Comparison of ENCODE assay signal across 9 mouse cellular contexts in genomic region chrX:74428146-74428825, GRCm38 (mm10). TPM values are rescaled to one million over a fixed set of nuclear protein-coding genes. Genes with fewer than 3 reads are reported as not detected.
DNase-seq lines count a peak whose midpoint lies in the region; ATAC-seq and TF ChIP-seq lines count a peak whose summit lies in the region.
"Had no signal": no experiment of that assay in that cellular context is flagged by ENCODE, and none has a peak within 500 bp of the region (broad histone marks: within the 10 kb centered on the region; RNA-seq: fewer than 3 reads in every experiment).

No protein-coding gene starts in this region.

- WGBS in cerebellum, adult 2 months = 10% methylated on average over 35 of the region's 35 CpGs
- 34% methylated on average over 35 of the region's 35 CpGs for WGBS in forebrain, postnatal 0 days
- 24% methylated on average over 35 of the region's 35 CpGs for WGBS in liver, postnatal 0 days (ENCODE audit: insufficient replicate concordance)

- peak overlapping the region; percentile 60 for H3K9ac ChIP-seq in forebrain, postnatal 0 days
- H3K9ac ChIP-seq in liver, postnatal 0 days (replicated peaks) = peak overlapping the region; percentile 67

- peak overlapping the region; percentile 86 for H3K4me3 ChIP-seq in cerebellum, adult 2 months (replicated peaks; ENCODE audit: insufficient read depth, low read depth, low read length)
- H3K4me3 ChIP-seq in forebrain, postnatal 0 days (ENCODE audit: low read depth, low read length) = peak overlapping the region; percentile 52
- peak overlapping the region; percentile 61 for H3K4me3 ChIP-seq in liver, postnatal 0 days (ENCODE audit: low read depth, low read length)

- no peak overlapping the region; the same call in 1 of the 2 replicates for H3K27ac ChIP-seq in cerebellum, adult 2 months (ENCODE audit: insufficient read depth, low read length)
- H3K27ac ChIP-seq in forebrain, postnatal 0 days (ENCODE audit: low read depth, low read length) = peak overlapping the region; percentile 82
- peak overlapping the region; percentile 44 for H3K27ac ChIP-seq in liver, postnatal 0 days (ENCODE audit: low read depth)

- no peaks in the 10 kb centered on the region for H3K36me3 ChIP-seq in forebrain, postnatal 0 days (ENCODE audit: insufficient read depth)
- H3K36me3 ChIP-seq in liver, postnatal 0 days (replicated peaks; ENCODE audit: insufficient read depth, low read length) = peaks cover 8% of the 10 kb centered on the region

- H3K4me2 ChIP-seq in forebrain, postnatal 0 days (ENCODE audit: low read depth) = peak overlapping the region; percentile 53
- peak overlapping the region; percentile 80 for H3K4me2 ChIP-seq in liver, postnatal 0 days (ENCODE audit: low read depth, low read length)

- no peak for TF ChIP-seq CTCF in cerebellum, adult 2 months (IDR thresholded peaks at IDR 0.05; ENCODE audit: borderline replicate concordance, insufficient read depth, low read depth, low read length)
- TF ChIP-seq CTCF in forebrain, postnatal 0 days (IDR thresholded peaks at IDR 0.05; ENCODE audit: low read depth) = no peak
- TF ChIP-seq CTCF in liver, postnatal 0 days (IDR thresholded peaks at IDR 0.05; ENCODE audit: low read depth) = no peak

- peak in 1 of 2 experiments; percentile 13 for DNase-seq in cerebellum, adult 2 months
- no peak for DNase-seq in cerebellum, adult 9-11 months
- DNase-seq in right cerebral cortex, postnatal 4 days = peak; percentile 11
- no peak for DNase-seq in right cerebral cortex, postnatal 36 days (ENCODE audit: low spot score in 2 of 2)
- no peak for DNase-seq in forebrain, postnatal 0 days
- no peak for DNase-seq in liver, postnatal 0 days
- no peak for DNase-seq in adrenal gland, postnatal 4 days (ENCODE audit: low spot score in 2 of 2)
- DNase-seq in adrenal gland, adult 2 months = no peak

- no peak for TF ChIP-seq EP300 in liver, postnatal 0 days (IDR thresholded peaks at IDR 0.05; ENCODE audit: low read depth)

- H3K9me3 ChIP-seq in forebrain, postnatal 0 days (ENCODE audit: low read length) = no peaks in the 10 kb centered on the region
- H3K9me3 ChIP-seq in liver, postnatal 0 days (ENCODE audit: low read length) = no peaks in the 10 kb centered on the region

- no peaks in the 10 kb centered on the region for H3K27me3 ChIP-seq in cerebellum, adult 2 months (ENCODE audit: control insufficient read depth, insufficient read depth, low read length)
- H3K27me3 ChIP-seq in forebrain, postnatal 0 days (ENCODE audit: insufficient read depth, low read length) = no peaks in the 10 kb centered on the region
- no peaks in the 10 kb centered on the region for H3K27me3 ChIP-seq in liver, postnatal 0 days (ENCODE audit: insufficient read depth, low read length)

- ATAC-seq in forebrain, postnatal 0 days = peak; percentile 26
- ATAC-seq in liver, postnatal 0 days = 0 out of 2 replicates have a peak, but pooled peaks have one; percentile 1

- H3K4me1 ChIP-seq in cerebellum, adult 2 months (ENCODE audit: control insufficient read depth, insufficient read depth, low read length) = peaks cover 3% of the 10 kb centered on the region; the same call in 1 of the 2 replicates
- H3K4me1 ChIP-seq in forebrain, postnatal 0 days (ENCODE audit: insufficient read depth) = no peaks in the 10 kb centered on the region
- peaks cover 5% of the 10 kb centered on the region for H3K4me1 ChIP-seq in liver, postnatal 0 days (ENCODE audit: insufficient read depth)

- no peak for TF ChIP-seq POLR2A in cerebellum, adult 2 months (IDR thresholded peaks at IDR 0.05; ENCODE audit: borderline replicate concordance, insufficient read depth, low read length)

RNA-seq across cellular contexts. Expression of gene G6pdx, which starts 0.7 kb away (rescaled TPM):
- polyA plus RNA-seq in cerebellum, adult 2 months (2012; rRNA removed) = 64.7 and 65.4 TPM in 2 replicates
- total RNA-seq in forebrain, postnatal 0 days (2014; rRNA removed) = 47.6 and 50.5 TPM in 2 replicates
- 45.1 and 48.8 TPM in 2 replicates for polyA plus RNA-seq in forebrain, postnatal 0 days (2015; fragmentation: Nextera tagmentation; extraction: Ambion mirVana)
- 21.9 and 24.3 TPM in 2 replicates for polyA plus RNA-seq in liver, postnatal 0 days (2015; fragmentation: Nextera tagmentation; extraction: Ambion mirVana)
- total RNA-seq in adrenal gland, postnatal 4 days (2021) = 10 to 100 TPM; 84.9 to 86.2 TPM
- total RNA-seq in adrenal gland, adult 2 months (2021) = 100 to 1,000 TPM; 169 to 217 TPM
- 55.0 and 66.1 TPM in 2 replicates for polyA plus RNA-seq in adrenal gland, adult 2 months (2012; rRNA removed)

RNA-seq across cellular contexts. Expression of gene Ikbkg, which starts 35.2 kb away (rescaled TPM):
- polyA plus RNA-seq in cerebellum, adult 2 months (2012; rRNA removed) = 22.3 TPM in 2 replicates
- 30.6 and 41.4 TPM in 2 replicates for total RNA-seq in forebrain, postnatal 0 days (2014; rRNA removed)
- polyA plus RNA-seq in forebrain, postnatal 0 days (2015; fragmentation: Nextera tagmentation; extraction: Ambion mirVana) = 11.0 and 13.7 TPM in 2 replicates
- polyA plus RNA-seq in liver, postnatal 0 days (2015; fragmentation: Nextera tagmentation; extraction: Ambion mirVana) = 11.7 and 12.9 TPM in 2 replicates
- total RNA-seq in adrenal gland, postnatal 4 days (2021) = 10 to 100 TPM; 60.2 to 65.5 TPM
- 100 to 1,000 TPM in 1 of 2 experiments, 10 to 100 TPM in 1; 61.8 to 103 TPM for total RNA-seq in adrenal gland, adult 2 months (2021)
- polyA plus RNA-seq in adrenal gland, adult 2 months (2012; rRNA removed) = 13.7 and 17.3 TPM in 2 replicates

RNA-seq across cellular contexts. Expression of gene Fam3a, which starts 35.2 kb away (rescaled TPM):
- 31.8 and 36.0 TPM in 2 replicates for polyA plus RNA-seq in cerebellum, adult 2 months (2012; rRNA removed)
- 24.5 and 33.6 TPM in 2 replicates for total RNA-seq in forebrain, postnatal 0 days (2014; rRNA removed)
- polyA plus RNA-seq in forebrain, postnatal 0 days (2015; fragmentation: Nextera tagmentation; extraction: Ambion mirVana) = 28.9 and 31.6 TPM in 2 replicates
- polyA plus RNA-seq in liver, postnatal 0 days (2015; fragmentation: Nextera tagmentation; extraction: Ambion mirVana) = 9.7 and 11.1 TPM in 2 replicates
- 10 to 100 TPM; 26.0 to 32.0 TPM for total RNA-seq in adrenal gland, postnatal 4 days (2021)
- total RNA-seq in adrenal gland, adult 2 months (2021) = 10 to 100 TPM; 25.1 to 36.6 TPM
- 48.8 and 51.3 TPM in 2 replicates for polyA plus RNA-seq in adrenal gland, adult 2 months (2012; rRNA removed)

RNA-seq across cellular contexts. Expression of gene Gm6880, which starts 52.9 kb away (rescaled TPM):
- polyA plus RNA-seq in cerebellum, adult 2 months (2012; rRNA removed) = not detected in 2 replicates
- total RNA-seq in forebrain, postnatal 0 days (2014; rRNA removed) = 0.38 TPM in 1 of 2 replicates, not detected in the other
- not detected in 2 replicates for polyA plus RNA-seq in forebrain, postnatal 0 days (2015; fragmentation: Nextera tagmentation; extraction: Ambion mirVana)
- not detected in 2 replicates for polyA plus RNA-seq in liver, postnatal 0 days (2015; fragmentation: Nextera tagmentation; extraction: Ambion mirVana)
- not detected for total RNA-seq in adrenal gland, postnatal 4 days (2021)
- not detected for total RNA-seq in adrenal gland, adult 2 months (2021)
- polyA plus RNA-seq in adrenal gland, adult 2 months (2012; rRNA removed) = not detected in 2 replicates
- polyA plus RNA-seq: large intestine, adult 2 months had no signal

RNA-seq across cellular contexts. Expression of gene Slc10a3, which starts 55.1 kb away (rescaled TPM):
- polyA plus RNA-seq in cerebellum, adult 2 months (2012; rRNA removed) = 4.2 and 4.7 TPM in 2 replicates
- total RNA-seq in forebrain, postnatal 0 days (2014; rRNA removed) = 6.5 and 6.6 TPM in 2 replicates
- polyA plus RNA-seq in forebrain, postnatal 0 days (2015; fragmentation: Nextera tagmentation; extraction: Ambion mirVana) = 4.6 and 4.8 TPM in 2 replicates
- 7.7 and 7.8 TPM in 2 replicates for polyA plus RNA-seq in liver, postnatal 0 days (2015; fragmentation: Nextera tagmentation; extraction: Ambion mirVana)
- 10 to 100 TPM; 13.7 to 17.5 TPM for total RNA-seq in adrenal gland, postnatal 4 days (2021)
- 10 to 100 TPM; 16.9 to 27.8 TPM for total RNA-seq in adrenal gland, adult 2 months (2021)
- polyA plus RNA-seq in adrenal gland, adult 2 months (2012; rRNA removed) = 23.1 and 27.3 TPM in 2 replicates
